Mouse (Mus musculus) CH12F3 (cell line): ENCODE data around the gene March10.

Experiments
- in situ Hi-C: fragments of 300-500 bp; cut with MboI; formaldehyde crosslinking; loops from 2 replicates; pipeline ENCODE4 v1.14.3; 2020; ENCODE audit warnings: low sequenced_read_pairs

Gene March10

GRCm38 (mm10) chr11:105362946-105363597 is 93.5 kb downstream of the March10 start:
- in situ Hi-C loops, result loop anchor here (10.0 kb wide), 1 partner anchor 232 kb away; no protein-coding TSS in a partner anchor

GRCm38 (mm10) chr11:105362041-105362765 is 94.3 kb downstream of the March10 start:
- in situ Hi-C loops, result loop anchor here (10.0 kb wide), 1 partner anchor 233 kb away; no protein-coding TSS in a partner anchor

- in situ Hi-C loops, result no loop called here
Measured at GRCm38 (mm10) chr11:105356301-105356700, 100.2 kb downstream of the March10 start.

GRCm38 (mm10) chr11:105353891-105354280 is 102.6 kb downstream of the March10 start:
- in situ Hi-C loops, result no loop called here

- in situ Hi-C loops, result no loop called here
Measured at GRCm38 (mm10) chr11:105352954-105353890, 103.3 kb downstream of the March10 start.

GRCm38 (mm10) chr11:105352152-105352551 is 104.4 kb downstream of the March10 start:
- in situ Hi-C loops, result no loop called here

- in situ Hi-C loops, result no loop called here
Measured at GRCm38 (mm10) chr11:105350643-105351042, 105.9 kb downstream of the March10 start.

DNA sequence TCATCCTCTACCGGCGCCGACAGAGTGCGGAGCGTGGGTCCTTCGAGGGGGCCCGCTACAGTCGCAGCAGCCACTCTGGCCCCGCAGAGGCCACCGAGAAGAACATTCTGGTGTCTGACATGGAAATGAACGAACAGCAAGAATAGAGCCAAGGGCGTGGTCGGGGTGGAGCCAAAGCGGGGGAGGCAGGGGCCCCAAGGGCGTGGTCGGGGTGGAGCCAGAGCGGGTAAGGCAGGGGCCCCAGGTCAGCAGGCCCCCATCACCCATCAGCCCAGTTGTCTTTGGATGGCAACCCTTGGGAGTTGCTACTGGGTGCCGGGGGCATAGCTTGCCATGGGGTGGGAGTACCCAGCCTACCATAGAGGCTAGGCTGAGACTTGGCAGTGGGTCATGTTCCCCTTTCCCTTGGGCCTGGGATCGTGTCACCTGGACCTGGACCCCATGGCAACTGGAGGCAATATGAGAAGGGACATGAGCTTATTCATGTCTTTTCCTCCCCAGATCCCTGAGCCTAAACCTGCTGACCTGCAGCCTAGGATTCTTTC is 106.7 kb downstream of the March10 start:
- in situ Hi-C loops, result loop anchor here (10.0 kb wide), 1 partner anchor 565 kb away; no protein-coding TSS in a partner anchor

DNA sequence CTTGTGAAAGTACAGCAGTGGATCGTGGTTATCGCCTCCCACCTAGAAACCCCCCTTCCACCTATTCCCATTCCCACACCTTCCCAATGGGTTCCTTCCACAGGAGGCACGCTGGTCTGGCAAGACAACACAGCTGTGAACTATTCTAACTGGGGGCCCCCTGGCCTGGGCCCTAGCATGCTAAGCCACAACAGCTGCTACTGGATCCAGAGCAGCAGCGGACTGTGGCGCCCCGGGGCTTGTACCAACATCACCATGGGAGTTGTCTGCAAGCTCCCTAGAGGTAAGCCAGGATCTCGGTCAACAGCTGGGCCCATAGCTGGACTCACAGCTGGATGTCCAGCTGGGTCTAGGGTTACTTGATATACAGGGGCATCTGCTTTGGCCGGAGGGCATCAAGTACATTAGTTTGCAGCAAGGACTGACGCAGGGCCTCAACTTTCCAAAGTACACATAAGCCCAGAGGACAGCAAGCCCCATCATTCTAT is 108.0 kb downstream of the March10 start:
- in situ Hi-C loops, result loop anchor here (10.0 kb wide), 1 partner anchor 566 kb away; no protein-coding TSS in a partner anchor

DNA sequence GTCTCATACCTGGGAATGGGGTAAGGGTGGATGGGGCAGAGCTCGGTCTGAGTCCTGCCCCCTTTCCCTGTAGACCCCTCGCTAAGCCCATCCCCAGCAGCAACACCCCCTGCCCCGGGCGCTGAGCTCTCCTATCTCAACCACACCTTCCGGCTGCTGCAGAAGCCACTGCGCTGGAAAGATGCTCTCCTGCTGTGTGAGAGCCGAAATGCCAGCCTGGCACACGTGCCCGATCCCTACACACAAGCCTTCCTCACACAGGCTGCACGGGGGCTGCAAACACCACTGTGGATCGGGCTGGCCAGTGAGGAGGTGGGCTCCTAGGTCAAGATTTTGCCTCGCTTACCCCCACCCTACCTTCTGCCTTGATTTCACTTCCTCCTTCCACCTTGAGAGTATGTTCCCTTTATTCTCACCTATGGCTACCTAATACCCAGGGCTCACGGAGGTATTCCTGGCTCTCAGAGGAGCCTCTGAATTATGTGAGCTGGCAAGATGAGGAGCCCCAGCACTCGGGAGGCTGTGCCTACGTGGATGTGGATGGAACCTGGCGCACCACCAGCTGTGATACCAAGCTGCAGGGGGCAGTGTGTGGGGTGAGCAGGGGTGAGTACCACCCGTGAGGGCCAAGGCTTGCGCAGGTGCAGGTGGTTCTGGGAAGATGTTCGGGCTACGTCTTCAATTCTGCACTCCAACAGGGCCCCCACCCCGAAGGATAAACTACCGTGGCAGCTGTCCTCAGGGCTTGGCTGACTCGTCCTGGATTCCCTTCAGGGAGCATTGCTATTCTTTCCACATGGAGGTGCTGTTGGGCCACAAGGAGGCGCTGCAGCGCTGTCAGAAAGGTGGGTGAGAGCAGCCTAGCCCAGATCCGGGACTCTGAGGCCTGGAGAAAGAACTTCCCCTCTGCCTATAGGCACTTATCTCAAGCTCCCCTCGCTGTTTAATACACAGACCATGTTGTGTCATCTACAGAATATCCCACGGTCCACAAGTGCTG is 109.1 kb downstream of the March10 start:
- in situ Hi-C loops, result loop anchor here (10.0 kb wide), 1 partner anchor 567 kb away; no protein-coding TSS in a partner anchor

DNA sequence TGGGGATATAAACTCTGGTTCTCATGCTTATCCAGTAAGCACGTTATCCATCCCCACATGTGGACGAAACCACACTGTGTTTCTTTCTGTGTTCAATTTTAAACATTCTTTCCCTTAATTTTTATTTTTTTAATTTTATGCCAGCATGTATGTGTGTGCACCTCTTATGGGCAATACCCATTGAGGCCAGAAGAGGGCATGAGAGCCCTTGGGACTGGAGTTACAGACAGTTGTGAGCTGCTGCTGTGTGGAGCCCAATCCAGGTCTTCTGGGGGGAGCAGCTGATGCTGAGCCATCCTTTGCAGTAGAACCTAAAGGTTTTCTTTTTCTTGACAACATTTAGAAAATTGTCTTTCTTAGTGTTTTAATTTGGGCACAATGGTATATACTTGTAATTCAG is 111.3 kb downstream of the March10 start:
- in situ Hi-C loops, result loop anchor here (10.0 kb wide), 1 partner anchor 570 kb away; no protein-coding TSS in a partner anchor

- in situ Hi-C loops, result no loop called here
Measured at GRCm38 (mm10) chr11:105338596-105339390, 117.7 kb downstream of the March10 start.

DNA sequence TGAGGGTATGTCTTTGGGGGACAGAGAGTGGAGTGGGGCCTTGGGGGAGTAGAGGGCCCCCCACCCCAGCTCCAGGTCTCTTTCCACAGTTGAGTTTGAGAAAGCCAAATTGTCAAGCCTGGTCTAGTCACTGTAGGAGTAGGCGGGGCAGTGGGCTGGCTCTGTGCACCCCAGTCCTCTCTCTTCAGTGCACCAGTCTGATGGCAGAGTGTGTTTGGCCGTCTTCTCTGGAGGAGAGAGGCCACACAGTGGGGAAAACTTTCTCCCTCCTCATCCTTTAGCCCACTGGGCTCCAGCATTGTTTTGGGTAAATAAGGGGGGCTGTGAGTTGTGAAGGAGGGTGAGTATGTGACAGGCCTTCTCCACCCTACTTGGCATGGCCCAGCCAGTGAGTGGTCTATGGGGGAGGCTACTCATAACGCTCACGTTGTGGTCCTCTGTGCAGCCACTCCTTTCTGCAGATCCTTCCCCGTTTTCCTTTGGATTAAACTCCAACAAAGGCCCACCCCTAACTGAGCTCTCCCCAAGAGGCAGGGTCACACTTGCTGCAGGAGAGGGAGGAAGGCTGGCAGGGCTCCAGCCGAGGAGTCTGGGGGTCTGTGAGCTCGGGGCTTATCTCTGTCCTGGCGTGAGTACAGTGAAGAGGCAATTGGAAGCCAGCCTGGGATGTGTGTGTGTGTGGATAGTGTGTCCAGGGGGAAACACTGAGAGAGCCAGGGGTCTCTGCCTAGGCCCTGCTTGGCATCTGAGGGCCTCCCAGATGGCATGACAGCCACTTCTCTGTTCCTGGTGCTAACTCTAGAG is 122.5 kb downstream of the March10 start:
- in situ Hi-C loops, result no loop called here

- in situ Hi-C loops, result no loop called here
Measured at GRCm38 (mm10) chr11:105332468-105332867, 124.1 kb downstream of the March10 start.

DNA sequence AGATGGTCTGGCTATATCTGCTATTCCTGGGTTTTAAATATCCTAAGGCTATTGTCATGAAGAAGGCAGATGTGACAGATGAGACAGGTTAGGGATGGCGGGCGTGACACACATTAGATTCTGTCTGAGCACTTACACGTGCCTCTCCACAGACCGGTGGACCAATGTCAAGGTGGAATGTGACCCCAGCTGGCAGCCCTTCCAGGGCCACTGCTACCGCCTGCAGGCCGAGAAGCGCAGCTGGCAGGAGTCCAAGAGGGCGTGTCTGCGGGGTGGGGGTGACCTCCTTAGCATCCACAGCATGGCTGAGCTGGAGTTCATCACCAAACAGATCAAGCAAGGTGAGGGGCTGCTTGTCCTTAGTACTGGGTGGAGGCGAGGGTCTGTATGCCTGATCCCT is 124.8 kb downstream of the March10 start:
- in situ Hi-C loops, result no loop called here

DNA sequence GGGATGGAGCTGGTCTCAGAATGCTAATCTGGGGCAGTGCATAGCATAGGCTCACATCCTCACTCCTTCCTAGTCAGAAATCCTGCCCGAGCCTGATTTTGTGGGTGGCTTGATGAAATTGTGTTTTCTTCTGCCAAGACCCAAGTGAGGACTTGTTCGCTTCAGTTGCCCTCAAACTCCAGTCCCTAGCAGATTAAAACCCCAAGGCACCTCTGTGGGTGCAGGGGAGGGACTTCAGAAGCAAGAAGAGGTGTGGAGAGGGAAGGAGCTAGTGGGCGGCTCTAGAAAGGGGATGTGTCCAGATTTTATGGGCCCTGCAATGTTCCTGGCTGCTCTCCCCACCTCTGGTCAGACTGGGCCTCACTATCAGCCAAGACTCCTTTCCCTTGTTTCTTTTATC is 125.4 kb downstream of the March10 start:
- in situ Hi-C loops, result no loop called here

GRCm38 (mm10) chr11:105329962-105330361 is 126.6 kb downstream of the March10 start:
- in situ Hi-C loops, result no loop called here

GRCm38 (mm10) chr11:105327101-105327500 is 129.4 kb downstream of the March10 start:
- in situ Hi-C loops, result no loop called here
